Mouse (Mus musculus) bone marrow macrophage, adult 2 months (primary cell): ENCODE results near the gene Adora2a. TPM values are rescaled to one million over a fixed set of nuclear protein-coding genes. Genes with fewer than 3 reads are reported as not detected.
"Not testable (repeated sequence)": the region's sequence is repeated elsewhere in the genome, so short reads cannot be mapped to it uniquely, and the experiment has no call there.

Source experiments
- H3K27ac ChIP-seq: 2 replicates; pipeline ENCODE4 v1.5.1; 2012; ENCODE audit warnings: low read depth, low read length; ENCODE audit not compliant: insufficient read depth
- H3K4me1 ChIP-seq: 2 replicates; pipeline ENCODE4 v1.6.1; 2012; ENCODE audit warnings: low read length; ENCODE audit not compliant: control insufficient read depth, insufficient read depth
- H3K4me3 ChIP-seq: 2 replicates; pipeline ENCODE4 v1.5.1; 2012; ENCODE audit warnings: mild to moderate bottlenecking, low read length, moderate library complexity; ENCODE audit not compliant: insufficient read depth
- CTCF ChIP-seq: IDR thresholded peaks from 2 replicates; pipeline ENCODE4 v1.5.1; 2012; ENCODE audit warnings: low read depth, mild to moderate bottlenecking, low read length, moderate library complexity
- POLR2A ChIP-seq: IDR thresholded peaks from 2 replicates; pipeline ENCODE4 v1.6.1; 2012; ENCODE audit warnings: mild to moderate bottlenecking, low read depth, low read length, borderline replicate concordance
- polyA plus RNA-seq: library from polyadenylated mRNA; stranded (reverse); fragments of >200 nt; gene quantifications from 2 replicates; pipeline ENCODE4 v1.2.4, GENCODE M21; 2012; ENCODE audit not compliant: missing spikeins, insufficient read depth, insufficient read length

The Adora2a gene
- 0.91 and 1.4 TPM in 2 replicates for polyA plus RNA-seq

DNA sequence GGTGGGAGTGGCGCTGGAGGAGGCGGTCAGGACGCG, at the start of gene Adora2a:
Gene Adora2a, plus strand, starts transcription at position 6 of the 36 bp plus-strand sequence.
- Histone ChIP-seq H3K4me1 (peaks cover 3% of the 10 kb centered on the region; the same call in 1 of the 2 replicates), H3K27ac (no peak within 1 kb of the TSS)
- TF ChIP-seq CTCF: no peak
- TF ChIP-seq POLR2A: no peak

DNA sequence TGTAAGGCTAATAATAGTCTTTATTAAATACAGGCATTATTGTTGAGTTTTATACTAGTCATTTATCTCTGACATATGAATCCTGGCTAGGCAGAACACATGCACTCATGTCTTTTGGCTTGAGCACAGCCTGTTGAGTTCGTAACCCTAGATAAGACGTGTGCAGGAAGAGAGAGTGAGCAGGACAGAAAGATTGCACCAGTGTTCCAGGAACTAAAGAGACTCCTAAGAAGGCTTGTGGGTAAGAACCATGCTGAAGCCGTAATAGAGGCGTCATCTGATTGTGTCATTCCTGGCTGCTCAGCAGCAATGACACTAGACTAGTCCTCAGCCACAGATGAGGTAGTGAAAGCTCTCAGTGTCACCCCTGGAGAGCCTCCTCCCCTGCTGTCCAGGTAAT, 43.7 kb upstream of the Adora2a start:
- Histone ChIP-seq H3K4me1 (peaks cover 3% of the 10 kb centered on the region), H3K27ac (no peak overlapping the region), H3K4me3 (no peak overlapping the region)
- TF ChIP-seq POLR2A: no peak
- TF ChIP-seq CTCF: no peak

More for the DNA sequence above, at the start of gene Adora2a:
- peak within 1 kb of the TSS; percentile 30 for H3K4me3 ChIP-seq

DNA sequence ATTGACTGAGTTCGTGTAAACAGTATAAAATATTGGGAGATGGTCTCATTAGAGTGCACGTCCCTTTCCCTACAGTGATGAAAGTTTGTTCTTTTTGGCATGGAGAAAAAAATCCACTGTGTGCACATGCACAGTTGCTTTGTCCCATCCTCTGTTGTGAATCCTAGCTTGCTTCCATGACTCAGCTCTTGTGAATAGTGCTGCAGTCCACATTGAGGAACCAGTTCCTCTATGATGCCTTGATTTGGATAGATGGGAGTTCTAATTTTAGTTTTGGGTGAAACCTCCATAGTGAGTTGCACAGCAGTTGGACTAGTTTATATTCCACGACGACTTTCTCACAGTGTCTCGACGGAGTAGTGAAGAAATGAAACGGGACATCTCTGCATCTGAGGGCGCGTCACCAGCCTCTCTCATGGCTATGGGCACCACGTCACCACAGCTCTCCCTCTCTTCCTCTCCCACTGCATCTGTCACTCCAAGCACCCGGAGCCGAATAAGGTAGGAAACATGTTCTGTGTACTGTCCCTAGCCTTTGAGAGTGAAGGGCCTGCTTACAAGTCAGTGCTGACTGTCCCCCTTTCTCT, 40.2 kb upstream of the Adora2a start:
- Histone ChIP-seq H3K27ac (peak overlapping the region; percentile 5), H3K4me1 (peaks cover 3% of the 10 kb centered on the region), H3K4me3 (no peak overlapping the region)
- no peak for TF ChIP-seq CTCF
- TF ChIP-seq POLR2A: no peak

DNA sequence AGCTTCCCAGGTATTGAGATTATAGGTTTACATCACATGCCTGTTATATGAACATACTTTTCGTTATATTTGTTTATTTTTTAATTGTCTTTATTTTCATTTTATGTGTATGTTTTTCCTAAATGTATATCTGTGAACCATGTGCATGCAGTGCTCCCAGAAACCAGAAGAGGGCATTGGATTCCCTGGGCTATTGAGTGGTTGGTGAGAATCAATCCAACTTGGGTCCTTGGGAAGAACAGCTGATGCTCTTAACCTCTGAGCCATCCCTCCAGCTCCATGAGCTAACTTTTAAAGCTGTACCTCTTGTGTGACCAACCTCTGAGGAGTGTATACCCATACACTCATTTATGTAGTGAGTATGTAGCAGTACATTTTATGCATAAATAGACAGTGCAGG, 39.2 kb upstream of the Adora2a start:
- Histone ChIP-seq H3K27ac (no peak overlapping the region), H3K4me1 (peaks cover 3% of the 10 kb centered on the region), H3K4me3 (no peak overlapping the region)
- no peak for TF ChIP-seq CTCF
- no peak for TF ChIP-seq POLR2A

DNA sequence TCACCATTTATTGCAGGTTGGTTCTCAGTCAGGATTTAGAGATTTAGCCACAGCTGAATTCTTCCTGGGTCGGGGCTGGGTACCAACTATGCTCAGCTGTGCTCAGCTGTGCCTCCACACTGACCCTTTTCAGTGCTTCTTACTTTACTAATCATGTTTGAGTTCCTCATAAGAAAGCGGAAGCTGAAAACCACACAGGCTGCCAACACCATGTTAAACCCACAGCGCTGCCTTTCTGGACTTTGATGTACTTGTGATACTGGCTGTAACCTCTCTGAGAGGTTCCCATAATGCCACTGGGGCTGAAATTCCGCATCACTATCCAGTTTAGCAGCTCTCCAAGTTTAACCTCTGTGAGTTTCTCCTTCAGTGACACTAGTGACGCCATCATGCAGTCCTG, 34.0 kb upstream of the Adora2a start:
- Histone ChIP-seq H3K27ac (no peak overlapping the region), H3K4me1 (0 out of 2 replicates have a peak, but pooled peaks cover 2% of the 10 kb centered on the region), H3K4me3 (no peak overlapping the region)
- no peak for TF ChIP-seq POLR2A
- TF ChIP-seq CTCF: no peak

DNA sequence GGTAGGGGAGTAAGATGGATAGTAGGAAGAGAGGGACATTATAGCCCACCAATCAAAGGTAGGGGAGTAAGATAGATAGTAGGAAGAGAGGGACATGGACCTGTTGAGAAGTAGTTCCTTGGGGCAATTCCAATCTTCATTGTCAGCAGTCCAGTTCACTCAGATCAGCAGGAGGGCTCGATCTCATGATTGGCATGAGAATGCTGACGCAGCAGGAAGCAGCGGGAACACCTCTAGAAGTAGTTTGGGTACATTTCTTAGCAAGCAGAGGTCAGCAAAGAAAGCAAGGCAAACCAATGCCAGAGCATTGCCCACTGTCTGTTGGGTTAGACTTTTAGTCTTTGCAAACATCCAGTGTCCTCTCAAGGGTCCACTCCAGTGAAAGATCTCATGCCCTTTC, 32.9 kb upstream of the Adora2a start:
- H3K27ac ChIP-seq: no peak overlapping the region

DNA sequence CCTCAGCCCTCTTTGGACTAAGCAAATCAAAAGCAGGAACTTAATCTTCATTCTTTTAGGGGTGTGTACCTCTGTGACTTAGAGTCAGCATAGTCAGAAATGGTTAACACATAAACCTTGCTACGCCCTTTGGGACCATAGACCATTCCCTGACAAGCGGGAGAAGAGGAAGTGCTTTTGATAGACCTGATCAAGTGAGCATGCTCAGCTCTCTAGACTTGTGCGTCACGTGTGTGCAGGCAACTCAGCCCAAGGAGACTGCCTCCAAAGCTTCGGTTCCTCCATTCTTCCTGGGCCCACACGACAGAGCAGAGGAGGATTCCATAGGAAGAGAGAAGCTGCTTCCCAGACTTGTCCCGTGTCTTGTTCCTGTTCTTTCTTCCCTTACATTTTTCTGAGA, 28.1 kb upstream of the Adora2a start:
- peaks cover 23% of the 10 kb centered on the region for H3K4me1 ChIP-seq
- peak overlapping the region; percentile 12 for H3K27ac ChIP-seq
- no peak overlapping the region for H3K4me3 ChIP-seq
- TF ChIP-seq CTCF (no peak), POLR2A (no peak)

More for the DNA sequence above, 32.9 kb upstream of the Adora2a start:
- TF ChIP-seq POLR2A (no peak), CTCF (no peak)
- H3K4me1 ChIP-seq: peaks cover 7% of the 10 kb centered on the region
- H3K4me3 ChIP-seq: no peak overlapping the region

DNA sequence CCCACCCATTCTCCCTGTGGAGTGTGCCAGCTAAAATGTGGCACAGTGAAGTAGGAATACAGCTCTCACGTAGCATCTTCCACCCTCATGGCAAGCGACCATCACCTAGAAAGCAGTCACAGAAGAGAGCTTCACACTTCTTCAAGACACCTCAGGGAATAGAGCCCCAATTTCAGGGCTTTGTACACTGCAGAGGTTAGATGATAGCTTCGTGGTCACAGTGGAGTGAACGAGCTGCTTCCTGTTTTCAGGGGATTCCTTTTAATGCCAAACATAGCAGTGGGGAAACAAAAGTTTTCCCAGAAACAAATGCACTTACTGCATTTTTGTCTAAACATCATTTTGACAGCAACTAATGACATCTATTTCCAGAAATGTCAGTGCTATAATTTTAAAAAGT, 27.3 kb upstream of the Adora2a start:
- no peak for TF ChIP-seq POLR2A
- TF ChIP-seq CTCF: no peak
- H3K4me3 ChIP-seq: no peak overlapping the region
- H3K27ac ChIP-seq: peak overlapping the region; percentile 8; the same call in 1 of the 2 replicates
- H3K4me1 ChIP-seq: peaks cover 23% of the 10 kb centered on the region

DNA sequence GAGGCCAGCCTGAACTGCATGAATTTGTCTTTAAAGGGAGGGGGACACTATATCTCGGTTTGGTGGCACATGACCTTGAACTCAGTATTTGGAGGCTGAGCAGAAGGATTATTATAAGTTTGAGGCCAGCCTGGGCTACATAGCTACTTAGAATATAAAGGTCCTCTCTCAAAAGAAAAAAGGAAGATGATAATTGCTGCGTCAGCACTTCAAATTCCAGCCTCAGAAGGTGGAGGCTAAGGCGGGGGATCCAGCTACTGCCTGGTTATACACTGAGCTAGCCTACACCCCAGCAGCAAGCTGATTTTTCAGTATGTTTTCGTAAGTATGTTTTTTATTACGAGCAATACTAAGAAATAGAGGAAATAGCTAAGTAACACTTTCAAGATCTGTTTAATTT, 26.0 kb upstream of the Adora2a start:
- H3K4me1 ChIP-seq: peaks cover 23% of the 10 kb centered on the region
- TF ChIP-seq POLR2A: no peak
- no peak for TF ChIP-seq CTCF
- H3K27ac ChIP-seq: no peak overlapping the region
- H3K4me3 ChIP-seq: no peak overlapping the region

DNA sequence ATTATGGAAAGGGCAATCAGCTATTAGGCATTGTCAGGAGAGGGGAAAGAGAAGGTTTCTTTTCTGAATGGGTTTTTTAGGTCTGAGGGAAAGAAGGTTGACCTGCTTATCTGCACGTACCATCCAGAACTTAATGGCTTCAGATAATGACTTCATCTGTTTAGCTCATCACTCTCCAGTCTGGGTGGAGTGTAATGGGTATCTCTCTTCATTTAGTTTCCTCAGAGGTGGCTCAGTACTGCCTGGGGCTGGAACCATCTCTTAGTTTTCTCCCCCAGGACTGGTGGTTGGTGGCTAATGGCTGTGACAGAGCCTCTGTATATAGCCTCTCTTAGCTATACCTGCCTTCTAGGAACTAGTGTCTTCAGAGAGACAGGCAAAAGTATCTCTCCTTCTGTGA, 25.3 kb upstream of the Adora2a start:
- Histone ChIP-seq H3K4me1 (peaks cover 23% of the 10 kb centered on the region), H3K4me3 (no peak overlapping the region), H3K27ac (no peak overlapping the region)
- TF ChIP-seq POLR2A (no peak), CTCF (no peak)

DNA sequence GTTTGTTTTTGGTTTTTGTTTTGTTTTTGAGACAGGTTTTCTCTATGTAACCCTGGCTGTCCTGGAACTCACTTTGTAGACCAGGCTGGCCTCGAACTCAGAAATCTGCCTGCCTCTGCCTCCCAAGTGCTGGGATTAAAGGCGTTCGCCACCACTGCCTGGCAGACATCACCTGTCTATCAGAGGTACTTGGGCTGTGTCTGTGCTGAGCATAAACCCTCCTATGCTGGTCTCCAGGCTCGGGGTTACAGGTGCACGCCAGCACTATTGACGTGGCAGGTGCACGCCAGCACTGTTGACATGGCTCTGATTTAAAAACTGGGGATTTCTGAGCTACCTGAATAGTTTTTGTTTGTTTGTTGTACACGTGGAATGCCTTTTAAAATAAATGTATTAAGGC, 24.5 kb upstream of the Adora2a start:
- peaks cover 23% of the 10 kb centered on the region for H3K4me1 ChIP-seq

More for the DNA sequence above, 24.5 kb upstream of the Adora2a start:
- H3K4me3 ChIP-seq, H3K27ac ChIP-seq: not testable (repeated sequence)
